Mouse (Mus musculus) frontal cortex, adult 2 months (tissue): ENCODE data around the gene Tgm3. TPM values are rescaled to one million over a fixed set of nuclear protein-coding genes. Genes with fewer than 3 reads are reported as not detected.

Experiments used
- DNase-seq, 2 experiments: peaks; one replicate each; pipeline ENCODE4 v3.0.0; 2022; ENCODE audit warnings: low spot score in 1 of 2; ENCODE audit errors: extremely low spot score in 1 of 2
- polyA plus RNA-seq: library from polyadenylated mRNA; depleted of rRNA; stranded (reverse); fragments of >200 nt; gene quantifications from 2 replicates; pipeline ENCODE4 v1.2.3, GENCODE M21; 2012; rRNA removed

The Tgm3 gene
- polyA plus RNA-seq, 1 experiment: 1.6 TPM

- peak in 1 of 2 experiments; percentile 81 for DNase-seq
Observed at GRCm38 (mm10) chr2:130058149-130058548, 46.0 kb downstream of the Tgm3 start.

GRCm38 (mm10) chr2:130068228-130068627 is 56.1 kb downstream of the Tgm3 start:
- peak in 1 of 2 experiments; percentile 79 for DNase-seq

GRCm38 (mm10) chr2:130070396-130070795 is 58.2 kb downstream of the Tgm3 start:
- no peak for DNase-seq

Other genes with a start within 250 kb of the Tgm3 start
- gene Stk35, start 211.8 kb upstream of the Tgm3 start, polyA plus RNA-seq: 22.3 and 23.5 TPM in 2 replicates
- gene Tgm6, start 100.1 kb downstream of the Tgm3 start, polyA plus RNA-seq: 0.34 and 0.36 TPM in 2 replicates
- gene Snrpb, start 167.1 kb downstream of the Tgm3 start, polyA plus RNA-seq: 125 and 136 TPM in 2 replicates
- gene Tmc2, start 182.8 kb downstream of the Tgm3 start, polyA plus RNA-seq: 0.04 TPM in 1 of 2 replicates, not detected in the other